8 mouse cellular contexts compared by ENCODE assay signal in the genomic region with DNA sequence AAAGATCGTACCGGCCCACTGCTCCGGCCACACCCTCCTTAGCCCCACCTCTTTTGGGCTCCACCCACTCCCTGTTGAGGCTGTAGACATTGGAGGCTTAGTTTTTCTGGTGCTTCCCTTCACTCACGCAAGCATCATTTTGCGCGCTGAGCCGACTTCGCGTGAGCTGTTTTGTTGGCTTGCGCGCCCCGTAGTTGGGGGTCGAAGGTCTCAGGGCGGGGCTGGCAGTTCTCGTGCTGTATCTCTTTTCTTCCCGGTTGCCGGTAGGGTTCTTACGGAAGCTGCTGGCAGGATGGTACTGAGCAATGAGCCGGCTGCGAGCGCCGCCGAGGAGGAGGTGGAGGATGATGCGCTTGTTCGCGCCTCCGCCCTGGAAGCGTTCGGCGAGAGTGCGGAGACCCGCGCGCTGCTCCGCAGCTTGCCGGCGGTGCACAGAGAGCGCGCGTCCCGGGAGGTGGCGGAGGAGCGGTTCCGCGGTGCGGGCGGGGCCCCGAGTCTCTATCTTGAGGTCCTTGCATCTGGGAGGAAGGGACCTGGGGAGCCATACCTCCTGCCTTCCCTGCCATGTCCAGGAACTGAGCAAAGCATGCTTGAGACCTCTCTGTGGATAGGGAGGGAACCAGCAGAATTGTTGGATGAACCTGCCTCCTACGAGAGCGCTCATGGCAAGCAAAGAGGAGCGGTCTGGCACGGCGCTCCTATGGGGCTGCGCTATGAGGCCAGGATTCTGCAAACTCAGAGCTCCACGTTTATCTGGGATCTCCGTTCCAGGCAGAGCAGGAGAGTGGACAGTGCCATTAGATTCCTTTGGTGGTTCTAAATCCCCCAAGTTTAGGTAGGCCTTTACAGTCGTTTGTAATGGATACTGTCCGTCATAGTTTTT. TPM values are rescaled to one million over a fixed set of nuclear protein-coding genes. Genes with fewer than 3 reads are reported as not detected.
DNase-seq lines count a peak whose midpoint lies in the region; ATAC-seq and TF ChIP-seq lines count a peak whose summit lies in the region.

TSS of gene Tbcd (plus strand) at position 197 of the 883 bp plus-strand sequence.

- intact Hi-C loops in gastrocnemius, adult 2 months (cut with DNase I), result loop anchor here (5.0 kb wide), 1 partner anchor 65 kb away; the partner anchor contains the start of gene Rab40b
- intact Hi-C loops in left cerebral cortex, adult 2 months (cut with DNase I), result no loop called here

- peak within 1 kb of the TSS; percentile 82 for H3K27ac ChIP-seq in gastrocnemius, adult 2 months
- H3K27ac ChIP-seq in hindbrain, postnatal 0 days, result peak within 1 kb of the TSS; percentile 77
- H3K27ac ChIP-seq in left cerebral cortex, adult 2 months, result peak within 1 kb of the TSS; percentile 90

- no peaks in the 10 kb centered on the region for H3K27me3 ChIP-seq in hindbrain, postnatal 0 days (ENCODE audit: insufficient read depth, low read length)

- H3K9ac ChIP-seq in hindbrain, postnatal 0 days (replicated peaks; ENCODE audit: low read length), result peak within 1 kb of the TSS; percentile 75

- peak within 1 kb of the TSS; percentile 78 for H3K4me2 ChIP-seq in hindbrain, postnatal 0 days (ENCODE audit: low read depth, low read length)

- peak; percentile 19; the same call in 1 of the 2 replicates for TF ChIP-seq CTCF in gastrocnemius, adult 2 months (IDR thresholded peaks at IDR 0.05)
- peak; percentile 40 for TF ChIP-seq CTCF in hindbrain, postnatal 0 days (IDR thresholded peaks at IDR 0.05; ENCODE audit: low read depth)
- peak; percentile 7; the same call in 1 of the 2 replicates for TF ChIP-seq CTCF in left cerebral cortex, adult 2 months (IDR thresholded peaks at IDR 0.05)

- no peaks in the 10 kb centered on the region for H3K36me3 ChIP-seq in hindbrain, postnatal 0 days (ENCODE audit: insufficient read depth, low read length)

- H3K4me3 ChIP-seq in gastrocnemius, adult 2 months, result peak within 1 kb of the TSS; percentile 85
- H3K4me3 ChIP-seq in hindbrain, postnatal 0 days (ENCODE audit: low read length), result peak within 1 kb of the TSS; percentile 84
- H3K4me3 ChIP-seq in left cerebral cortex, adult 2 months, result peak within 1 kb of the TSS; percentile 58

- H3K9me3 ChIP-seq in hindbrain, postnatal 0 days (ENCODE audit: low read length), result no peaks in the 10 kb centered on the region

- DNase-seq in ZHBTc4 (ENCODE audit: low read depth, low spot score), result peak; percentile 98
- peak; percentile 94 for DNase-seq in gastrocnemius, adult 2 months
- peak; percentile 96 for DNase-seq in hindbrain, postnatal 0 days (ENCODE audit: low spot score)
- peak; percentile 94 to 98 for DNase-seq in left cerebral cortex, adult 2 months (ENCODE audit: extremely low spot score in 1 of 2, low spot score in 2 of 2)
- peak; percentile 98 for DNase-seq in right cerebral cortex, adult 2 months (ENCODE audit: low spot score in 2 of 2)
- peak; percentile 94 for DNase-seq in urinary bladder, postnatal 14 days (ENCODE audit: low spot score)

- under 1% methylated on average over 58 of the region's 58 CpGs for WGBS in hindbrain, postnatal 0 days

- peaks cover 11% of the 10 kb centered on the region; the same call in 1 of the 2 replicates for H3K4me1 ChIP-seq in hindbrain, postnatal 0 days (ENCODE audit: insufficient read depth, low read length)

- ATAC-seq in common myeloid progenitor, adult 5-6 weeks (replicated peaks; ENCODE audit: low read depth, poor library complexity, severe bottlenecking), result peak; percentile 98
- peak; percentile 95 for ATAC-seq in hindbrain, postnatal 0 days
- ATAC-seq in megakaryocyte, adult 5-6 weeks (ENCODE audit: poor library complexity, severe bottlenecking), result peak; percentile 97

RNA-seq across cellular contexts. Expression of gene Tbcd, which starts in this region (rescaled TPM):
- 46.9 and 57.8 TPM in 2 replicates for total RNA-seq in common myeloid progenitor, adult 5-6 weeks (2017)
- 10 to 100 TPM; 13.8 to 14.8 TPM for total RNA-seq in gastrocnemius, adult 2 months (2021)
- 102 and 110 TPM in 2 replicates for total RNA-seq in hindbrain, postnatal 0 days (2014; rRNA removed)
- 55.6 and 57.1 TPM in 2 replicates for polyA plus RNA-seq in hindbrain, postnatal 0 days (2015; fragmentation: Nextera tagmentation; extraction: Ambion mirVana)
- total RNA-seq in left cerebral cortex, adult 2 months (2021), result 10 to 100 TPM; 34.7 to 37.1 TPM
- 28.1 and 28.7 TPM in 2 replicates for total RNA-seq in megakaryocyte, adult 5-6 weeks (2015)
- total RNA-seq in megakaryocyte, adult 5-6 weeks (2017), result 34.9 and 43.7 TPM in 2 replicates

Comparison
In these comparisons a context has a peak if more than half of its experiments do, and no peak if none do; other contexts are left out.
1. Peak in every context shown above with its lines: DNase-seq, ATAC-seq, H3K4me3 ChIP-seq and H3K27ac ChIP-seq.